Mouse (Mus musculus) adrenal gland, adult 8-10 months (tissue): ENCODE data around the gene Smarcd1. TPM values are rescaled to one million over a fixed set of nuclear protein-coding genes. Genes with fewer than 3 reads are reported as not detected.
"Not testable (repeated sequence)": the region's sequence is repeated elsewhere in the genome, so short reads cannot be mapped to it uniquely, and the experiment has no call there.

Experiments used
- DNase-seq: peaks from one replicate; pipeline ENCODE4 v3.0.0; 2022
- total RNA-seq, 4 experiments: library from RNA; stranded (reverse); gene quantifications; 2 replicates each; pipeline ENCODE4 v1.2.4; 2022

The Smarcd1 gene
- total RNA-seq, 4 experiments from 2014 or later, result 45.2 to 90.5 (median 62.8) TPM

DNA sequence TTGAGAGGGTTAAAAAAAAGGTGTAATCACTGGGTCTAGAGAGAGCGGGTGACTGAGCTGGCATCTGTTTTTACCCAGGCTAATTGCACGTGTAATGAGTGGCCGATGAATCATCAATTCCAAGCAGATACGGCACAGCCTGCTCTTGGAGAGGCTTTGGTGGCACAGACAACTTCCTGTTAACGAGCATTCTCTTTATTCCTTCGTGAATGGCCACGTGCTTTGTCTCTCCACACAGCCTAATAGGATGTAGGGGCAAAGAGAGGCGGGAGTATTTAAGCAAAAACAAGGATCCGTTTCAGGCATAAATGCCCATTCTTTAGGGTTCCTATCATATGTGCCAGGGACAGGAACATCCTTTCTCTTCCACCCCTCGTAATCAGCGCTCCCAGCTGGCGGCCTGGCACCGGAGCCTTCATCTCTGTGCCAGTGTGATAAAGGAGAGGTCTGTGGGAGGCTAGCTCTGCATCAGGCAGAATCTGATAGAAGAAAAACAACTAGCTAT is 13.5 kb downstream of the Smarcd1 start:
- no peak for DNase-seq

DNA sequence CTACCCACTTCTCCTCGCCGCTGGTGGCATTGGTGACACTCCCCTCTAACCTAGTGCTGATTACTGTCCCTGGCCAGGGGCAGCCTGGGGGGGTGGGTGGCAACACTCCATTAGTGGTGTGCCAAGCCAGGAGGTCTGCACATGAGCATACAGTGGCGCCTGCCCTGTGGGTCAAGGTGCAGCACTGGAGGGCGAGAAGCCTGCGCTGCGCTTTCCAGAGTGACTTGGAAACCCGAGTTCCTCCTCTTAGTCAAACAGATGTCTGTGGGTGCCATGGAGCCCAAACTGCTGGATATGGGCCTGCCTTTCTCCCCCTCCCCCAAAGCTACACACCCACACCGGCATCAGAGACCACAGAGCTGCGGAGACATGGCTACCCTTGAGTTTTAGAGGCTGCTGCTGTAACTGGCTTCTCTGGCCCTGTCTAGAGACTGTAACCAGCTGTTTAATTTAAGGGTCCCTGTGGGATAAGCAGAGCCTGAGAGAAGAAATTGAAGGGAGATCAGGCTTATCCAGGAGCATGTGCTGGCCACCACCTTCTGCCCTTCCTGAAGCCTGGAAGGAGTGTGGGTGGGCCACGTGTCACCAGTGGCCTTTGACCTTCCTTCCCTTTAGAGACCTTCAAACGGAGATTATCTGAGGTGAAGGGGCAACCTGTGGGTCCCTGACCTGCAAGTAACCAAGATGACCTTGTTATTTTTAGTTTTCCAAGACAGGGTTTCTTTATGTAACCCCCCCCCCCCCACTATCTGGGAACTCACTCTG is 14.2 kb downstream of the Smarcd1 start:
- DNase-seq, result no peak

DNA sequence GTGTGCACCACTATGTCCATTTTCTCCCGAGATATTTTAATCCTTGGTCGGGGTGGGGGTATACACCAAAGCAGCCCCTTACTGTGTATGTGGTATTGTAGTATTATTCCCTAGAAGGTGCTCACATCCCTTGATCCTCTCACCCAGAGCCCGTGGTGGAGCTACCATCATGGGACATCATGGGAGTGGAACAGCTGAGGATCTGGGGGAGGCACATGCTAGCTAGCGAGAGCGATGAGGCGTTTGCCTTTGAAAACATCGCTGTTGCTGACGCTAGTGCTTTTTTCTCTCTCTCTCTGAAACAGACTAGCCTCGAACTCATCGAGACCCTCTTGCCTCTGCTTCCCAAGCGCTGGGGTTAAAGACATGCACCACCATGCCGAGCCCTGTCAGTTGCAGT is 14.9 kb downstream of the Smarcd1 start:
- DNase-seq, result no peak

DNA sequence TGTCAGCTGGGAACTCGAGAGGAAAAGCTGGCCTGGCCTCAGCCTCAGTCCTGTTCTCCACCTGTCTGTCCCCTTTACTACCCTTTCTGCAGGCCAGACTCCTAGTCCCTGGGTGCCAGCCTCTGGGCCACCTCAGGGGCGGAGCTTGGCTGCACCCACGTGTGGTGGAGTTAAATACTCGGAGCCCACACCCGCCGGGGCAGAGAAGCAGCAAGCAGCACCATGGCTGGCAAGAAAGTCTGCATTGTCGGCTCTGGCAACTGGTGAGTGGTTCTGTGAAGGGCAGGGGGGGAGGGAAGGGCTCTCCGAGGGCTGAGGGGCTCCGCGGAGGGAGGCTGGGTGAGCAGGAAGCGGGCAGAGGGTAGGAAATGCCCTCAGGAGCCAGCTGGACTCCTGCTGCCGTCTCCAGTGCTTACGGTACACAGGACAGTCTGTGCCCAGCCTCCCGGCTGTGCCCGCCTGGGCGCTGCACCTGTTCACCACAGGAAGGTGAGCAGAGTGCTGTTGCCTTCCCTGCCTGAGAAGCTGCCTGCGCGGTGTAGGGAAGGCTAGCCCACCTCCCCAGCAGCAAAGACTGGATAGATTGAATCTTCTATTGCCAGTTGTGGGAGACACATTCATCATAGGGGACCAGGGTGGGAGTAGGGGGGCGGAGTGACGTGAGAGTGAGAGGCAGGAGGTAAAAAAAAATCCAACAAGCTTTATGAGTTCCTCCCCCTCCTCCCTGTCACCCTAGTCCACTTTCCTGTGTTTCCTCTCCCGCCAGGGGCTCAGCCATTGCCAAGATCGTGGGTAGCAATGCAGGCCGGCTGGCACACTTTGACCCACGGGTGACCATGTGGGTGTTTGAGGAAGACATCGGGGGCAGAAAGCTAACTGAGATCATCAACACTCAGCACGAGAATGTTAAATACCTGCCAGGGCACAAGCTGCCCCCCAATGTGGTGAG is 15.7 kb downstream of the Smarcd1 start, which contains the start of gene Gpd1:
Gpd1 (plus strand) TSS at position 130 of the 949 bp plus-strand sequence.
- peak; percentile 69 for DNase-seq

DNA sequence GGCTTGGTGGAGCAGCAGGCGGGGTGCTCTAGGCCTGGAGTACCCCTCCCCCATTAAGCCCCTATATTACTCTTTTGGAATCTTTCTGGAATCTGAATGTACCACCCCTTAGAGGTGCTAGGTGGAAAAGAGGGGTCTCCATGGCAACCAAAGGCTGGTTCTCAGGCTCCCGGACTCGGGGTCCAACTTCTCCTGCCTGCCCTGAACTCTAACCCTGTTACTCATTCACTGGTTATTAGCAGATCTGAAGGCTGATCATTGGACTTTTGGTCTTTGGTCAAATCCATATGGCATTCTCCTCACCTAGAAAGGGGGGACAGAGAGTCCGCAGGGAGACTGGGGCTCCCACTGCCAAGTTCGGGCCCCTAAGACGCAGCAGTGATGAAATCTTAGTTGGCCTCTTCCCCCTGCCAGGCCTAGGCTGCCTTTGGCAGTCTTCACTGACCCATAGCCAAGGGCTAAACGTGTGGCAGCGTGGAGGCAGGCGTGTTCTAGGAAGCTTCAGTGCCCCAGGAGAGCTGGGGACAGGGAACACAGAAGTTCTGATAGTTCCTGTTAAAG is 16.6 kb downstream of the Smarcd1 start:
- DNase-seq, result no peak

DNA sequence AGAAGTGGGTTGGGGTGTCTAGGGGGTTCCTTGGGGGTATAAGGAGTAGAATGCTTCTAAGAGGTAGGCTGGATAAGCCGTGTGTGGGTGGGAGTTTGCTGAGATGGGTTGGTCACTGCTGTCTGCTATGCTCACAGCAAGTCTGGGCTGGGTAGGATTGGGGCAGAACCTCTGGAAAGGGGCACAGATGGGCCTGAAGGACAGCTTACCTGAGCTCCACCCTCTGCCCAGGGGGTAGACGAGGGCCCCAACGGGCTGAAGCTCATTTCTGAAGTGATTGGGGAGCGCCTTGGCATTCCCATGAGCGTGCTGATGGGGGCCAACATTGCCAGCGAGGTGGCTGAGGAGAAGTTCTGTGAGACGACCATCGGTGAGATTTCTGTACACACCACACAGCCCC is 17.9 kb downstream of the Smarcd1 start:
- no peak for DNase-seq

DNA sequence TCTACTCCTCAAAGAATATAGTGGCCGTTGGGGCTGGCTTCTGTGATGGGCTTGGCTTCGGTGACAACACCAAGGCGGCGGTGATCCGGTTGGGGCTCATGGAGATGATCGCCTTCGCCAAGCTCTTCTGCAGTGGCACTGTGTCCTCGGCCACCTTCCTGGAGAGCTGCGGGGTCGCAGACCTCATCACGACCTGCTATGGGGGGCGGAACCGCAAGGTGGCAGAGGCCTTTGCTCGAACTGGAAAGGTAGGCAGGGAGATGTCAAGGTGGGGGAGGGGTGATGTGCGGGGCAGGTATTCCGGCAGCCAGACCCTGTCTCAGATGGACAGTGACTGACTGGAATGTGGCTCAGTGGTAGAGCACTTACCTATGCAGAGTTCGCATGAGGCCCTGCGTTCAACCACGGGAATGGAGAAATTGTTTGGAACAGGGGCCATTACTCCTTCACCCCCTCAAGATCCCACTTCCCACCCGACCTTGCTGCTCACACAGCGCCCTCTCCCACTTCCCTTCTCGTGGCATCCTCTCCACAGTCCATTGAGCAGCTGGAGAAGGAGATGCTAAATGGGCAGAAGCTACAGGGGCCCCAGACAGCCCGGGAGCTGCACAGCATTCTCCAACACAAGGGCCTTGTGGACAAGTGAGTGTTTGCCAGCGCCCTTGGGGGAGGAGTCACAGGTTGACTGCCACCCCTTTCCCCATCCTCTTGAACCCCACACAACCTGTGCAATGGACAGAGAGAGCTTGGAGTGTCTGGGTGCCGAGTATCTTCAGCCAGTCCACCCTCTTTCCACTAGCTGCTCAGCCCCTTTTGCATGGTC is 20.2 kb downstream of the Smarcd1 start:
- DNase-seq, result no peak

DNA sequence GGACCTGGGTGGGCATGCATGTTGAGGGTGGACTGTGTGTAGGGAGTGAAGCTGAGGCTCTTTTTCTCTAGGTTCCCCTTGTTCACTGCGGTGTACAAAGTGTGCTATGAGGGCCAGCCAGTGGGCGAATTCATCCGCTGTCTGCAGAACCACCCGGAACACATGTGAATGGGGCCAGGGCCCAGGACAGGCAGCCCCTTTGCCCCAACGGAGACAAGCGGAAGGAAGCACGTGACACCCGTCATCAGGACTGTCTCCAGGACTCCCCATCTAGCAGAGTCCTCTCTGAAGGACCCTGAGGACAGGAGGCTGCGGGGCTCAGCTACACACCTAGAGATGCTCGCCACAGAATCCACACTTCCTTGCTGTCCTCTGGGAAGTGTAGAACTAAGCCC is 21.2 kb downstream of the Smarcd1 start:
- no peak for DNase-seq

DNA sequence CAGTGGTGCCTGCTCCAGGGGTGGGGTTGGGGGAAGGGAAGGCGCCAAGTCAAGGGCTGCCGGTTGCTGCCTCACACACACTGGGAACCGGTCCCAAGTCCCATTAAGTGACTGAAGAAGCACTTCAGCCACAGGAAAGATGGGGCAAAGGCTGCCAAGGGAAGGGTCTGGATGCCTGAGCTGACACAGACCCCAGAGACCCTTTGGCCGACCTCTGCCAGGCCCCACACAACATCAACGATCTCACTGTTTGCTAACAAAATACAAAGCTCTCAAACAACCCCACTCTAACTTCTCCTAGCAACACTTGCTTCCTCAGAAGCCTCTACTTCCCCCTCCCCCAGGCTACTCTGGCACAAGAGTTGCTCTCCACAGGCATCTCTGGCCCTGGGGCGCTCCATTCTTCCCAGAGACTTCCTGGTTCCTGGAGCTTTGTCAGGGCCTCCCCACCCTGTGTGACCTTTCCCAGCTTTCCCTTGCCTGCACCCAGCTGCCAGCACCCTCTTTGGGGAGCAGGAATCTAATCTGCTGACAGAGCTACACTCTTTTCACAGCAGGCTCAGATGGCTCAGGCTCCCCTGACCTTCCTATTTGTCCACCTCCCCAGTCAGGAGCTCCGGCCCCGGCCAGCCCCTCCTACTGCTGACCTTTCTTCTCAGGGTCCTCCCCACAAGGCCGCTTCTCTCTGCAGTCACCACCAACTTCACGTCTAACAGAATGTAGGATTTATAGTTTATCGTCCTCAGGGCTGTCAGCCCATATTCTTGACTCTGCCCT is 21.8 kb downstream of the Smarcd1 start:
- DNase-seq, result no peak

DNA sequence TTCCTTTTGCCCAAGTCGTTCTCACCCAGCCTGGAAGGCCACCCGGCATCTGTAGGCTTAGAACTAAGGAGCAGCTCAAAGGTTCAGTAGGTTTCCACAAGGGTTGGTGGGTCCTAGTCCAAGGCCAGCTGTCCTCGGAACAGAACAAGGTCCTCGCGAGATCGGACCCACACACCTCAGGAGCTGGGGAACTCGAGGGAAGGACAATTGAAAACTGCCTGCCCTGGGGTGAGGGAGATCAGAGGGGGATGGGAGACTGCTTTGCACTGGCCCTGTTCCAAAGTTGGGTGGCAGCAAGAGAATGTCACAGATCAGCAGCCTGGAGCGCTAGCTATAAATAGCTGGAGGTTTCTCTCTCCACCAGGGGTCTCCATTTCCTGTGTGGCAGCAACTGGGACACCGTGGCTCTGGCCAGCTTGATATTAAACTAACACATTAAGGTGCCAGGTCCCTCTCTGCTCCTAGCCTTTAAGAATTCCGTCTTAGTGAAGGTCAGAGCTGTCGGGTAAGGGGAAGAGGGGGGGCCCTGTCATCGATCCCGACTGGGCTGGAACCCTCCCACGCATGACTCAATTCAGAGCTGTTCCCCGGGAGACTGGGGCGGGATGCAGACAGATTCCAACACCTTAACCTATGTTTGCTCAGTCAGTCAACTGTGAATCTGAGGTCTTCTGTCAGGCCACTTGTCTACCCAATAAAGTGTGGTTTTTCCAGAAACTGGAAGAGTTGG is 22.5 kb downstream of the Smarcd1 start:
- peak; percentile 91 for DNase-seq

DNA sequence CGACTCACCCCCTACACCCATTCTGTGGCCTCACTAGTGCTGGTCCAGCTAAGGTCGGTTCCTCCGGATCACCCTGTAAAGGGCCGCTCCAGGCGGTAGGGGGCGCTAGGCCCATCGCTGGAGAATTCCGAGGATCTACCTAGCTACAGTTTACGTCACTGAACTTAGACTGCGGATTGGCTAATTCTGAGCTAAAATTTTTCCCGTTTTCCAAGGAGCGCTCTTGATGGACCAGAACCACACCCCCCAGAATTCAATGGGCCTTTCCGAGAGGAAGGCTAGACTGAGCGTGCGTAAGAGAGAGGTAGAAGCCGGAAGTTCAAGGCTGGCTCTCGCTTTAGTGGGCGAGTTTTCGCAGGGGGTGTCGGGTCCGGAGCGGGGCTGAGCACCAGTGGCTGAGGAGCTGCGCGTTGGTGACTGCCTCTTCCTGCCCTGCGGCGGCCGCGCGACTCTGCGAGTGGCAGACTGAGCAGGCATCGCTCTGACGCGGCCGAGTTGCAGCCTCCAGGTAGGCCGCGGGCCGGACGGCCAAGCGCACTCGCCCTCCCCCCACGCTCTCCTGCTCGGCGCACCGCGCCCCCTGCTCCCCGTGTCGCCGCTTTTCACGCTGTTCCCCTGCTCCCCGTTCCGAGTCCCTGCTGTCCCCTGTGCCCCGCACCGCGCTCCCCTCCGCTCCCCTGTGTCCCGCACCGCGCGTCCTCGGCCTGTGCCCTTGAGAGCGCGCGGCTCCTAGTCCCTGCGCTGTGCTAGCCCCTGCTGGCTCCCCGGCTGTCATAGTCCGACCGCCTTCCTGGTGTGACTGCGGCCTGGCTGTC is 23.6 kb downstream of the Smarcd1 start, which contains the start of gene Cox14:
Cox14 (plus strand) TSS at position 278 of the 815 bp plus-strand sequence.
- DNase-seq, result peak; percentile 96

DNA sequence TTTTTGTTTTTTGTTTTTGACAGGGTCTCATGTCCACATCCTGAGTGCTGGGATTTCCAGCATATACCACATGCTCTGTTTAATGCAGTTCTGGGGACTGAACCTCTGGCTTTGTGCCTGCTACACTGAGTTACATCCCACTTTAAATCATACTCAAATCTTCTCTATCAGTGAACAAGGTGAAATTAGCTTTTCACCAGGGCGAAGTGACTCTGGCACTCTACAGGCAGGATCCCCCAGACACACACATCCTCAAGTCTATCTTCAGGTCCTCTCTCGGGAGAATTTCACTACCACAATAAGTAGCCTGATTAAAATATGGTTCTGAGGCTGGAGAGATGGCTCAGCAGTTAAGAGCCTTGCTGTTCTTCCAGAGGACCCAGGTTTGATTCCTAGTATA is 24.6 kb downstream of the Smarcd1 start:
- DNase-seq, result no peak

DNA sequence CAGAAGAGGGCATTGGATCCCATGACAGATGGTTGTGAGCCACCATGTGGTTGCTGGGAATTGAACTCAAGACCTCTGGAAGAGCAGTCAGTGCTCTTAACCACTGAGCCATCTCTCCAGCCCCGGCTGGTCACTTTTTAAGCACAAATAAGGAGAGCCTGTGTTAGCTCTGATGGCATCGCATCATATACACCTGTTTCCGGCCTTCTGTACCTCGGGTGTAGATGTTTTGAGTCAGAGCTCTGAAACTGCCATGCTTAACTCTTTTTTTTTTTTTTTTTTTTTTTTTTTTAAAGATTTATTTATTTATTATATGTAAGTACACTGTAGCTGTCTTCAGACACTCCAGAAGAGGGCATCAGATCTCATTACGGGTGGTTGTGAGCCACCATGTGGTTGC is 25.1 kb downstream of the Smarcd1 start:
- DNase-seq, result not testable (repeated sequence)

DNA sequence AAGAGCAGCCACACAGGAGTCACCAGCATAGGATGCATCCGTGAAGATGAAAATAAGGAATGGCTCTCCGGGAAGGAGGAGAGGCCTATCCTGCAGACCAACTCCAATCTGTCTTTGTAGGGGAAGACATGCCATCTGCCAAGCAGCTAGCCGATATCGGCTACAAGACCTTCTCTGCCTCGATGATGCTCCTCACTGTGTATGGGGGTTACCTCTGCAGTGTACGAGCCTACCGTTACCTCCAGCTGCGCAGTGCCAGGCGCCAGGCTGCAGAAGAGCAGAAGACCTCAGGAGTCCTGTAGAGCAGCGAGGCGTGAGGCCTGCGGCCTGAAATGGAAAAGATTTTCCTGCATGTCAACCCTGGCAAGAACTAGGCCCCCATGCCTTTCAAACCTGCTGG is 25.6 kb downstream of the Smarcd1 start:
- no peak for DNase-seq

DNA sequence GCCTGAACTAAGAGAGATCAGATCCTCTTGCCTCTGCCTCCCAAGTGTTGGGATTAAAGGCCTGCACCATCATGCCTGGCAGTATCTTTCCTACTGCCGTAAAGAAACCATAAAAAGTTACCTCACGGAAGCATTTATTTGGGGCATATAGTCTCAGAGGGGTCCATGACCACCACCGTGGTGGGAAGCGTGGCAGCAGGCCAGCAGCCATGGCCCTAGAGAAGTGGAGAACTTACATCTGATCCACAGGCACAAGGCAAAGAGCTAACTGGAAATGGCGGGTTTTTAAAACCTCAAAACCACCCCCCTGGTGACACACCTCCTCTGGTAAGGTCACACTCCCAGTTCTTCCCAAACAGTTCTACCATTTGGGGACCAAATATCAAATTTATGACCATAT is 26.3 kb downstream of the Smarcd1 start:
- no peak for DNase-seq

DNA sequence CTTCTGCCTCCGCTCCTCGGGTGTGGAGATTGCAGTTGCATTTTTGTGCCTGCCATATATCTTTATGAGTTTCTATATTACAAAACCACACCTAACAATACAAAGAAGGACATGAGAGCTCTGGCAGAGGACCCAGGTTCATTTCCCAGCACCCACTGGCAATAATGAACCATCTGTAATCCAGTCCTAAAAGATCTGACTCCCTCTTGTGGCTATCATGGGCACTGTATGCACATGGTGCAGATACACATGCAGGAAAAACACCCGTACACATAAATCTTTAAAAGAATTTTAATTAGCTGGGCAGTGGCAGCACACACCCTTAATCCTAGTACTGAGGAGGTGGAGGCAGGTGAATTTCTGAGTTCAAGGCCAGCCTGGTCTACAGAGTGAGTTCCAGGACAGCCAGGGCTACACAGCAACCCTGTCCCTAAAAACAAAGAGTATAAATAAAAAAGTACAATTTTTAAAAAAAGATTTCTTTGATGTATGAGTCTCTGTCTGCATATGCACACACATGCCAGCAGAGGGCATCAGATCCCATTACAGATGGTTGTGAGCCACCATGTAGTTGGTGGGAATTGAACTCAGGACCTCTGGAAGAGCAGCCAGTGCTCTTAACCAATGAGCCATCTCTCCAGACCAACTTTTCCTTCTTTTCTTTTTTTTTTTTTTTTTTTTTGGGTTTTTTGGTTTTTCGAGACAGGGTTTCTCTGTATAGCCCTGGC is 27.3 kb downstream of the Smarcd1 start:
- no peak for DNase-seq

DNA sequence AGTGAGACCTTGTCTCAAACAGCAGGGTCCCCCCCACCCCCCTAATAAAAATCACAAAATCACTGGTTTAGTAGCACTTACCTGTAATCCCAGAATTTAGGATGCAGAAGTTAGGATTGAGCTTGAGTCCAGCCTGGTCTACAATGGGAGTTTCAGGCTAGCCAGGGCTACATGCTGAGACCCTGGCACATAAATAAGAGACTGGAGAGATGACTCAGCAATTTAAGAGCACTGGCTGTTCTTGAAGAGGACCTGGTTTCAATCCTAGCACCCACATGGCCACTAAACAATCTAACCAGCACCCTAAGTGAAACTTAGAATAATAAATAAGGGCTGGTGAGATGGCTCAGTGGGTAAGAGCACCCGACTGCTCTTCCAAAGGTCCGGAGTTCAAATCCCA is 29.2 kb downstream of the Smarcd1 start:
- no peak for DNase-seq

DNA sequence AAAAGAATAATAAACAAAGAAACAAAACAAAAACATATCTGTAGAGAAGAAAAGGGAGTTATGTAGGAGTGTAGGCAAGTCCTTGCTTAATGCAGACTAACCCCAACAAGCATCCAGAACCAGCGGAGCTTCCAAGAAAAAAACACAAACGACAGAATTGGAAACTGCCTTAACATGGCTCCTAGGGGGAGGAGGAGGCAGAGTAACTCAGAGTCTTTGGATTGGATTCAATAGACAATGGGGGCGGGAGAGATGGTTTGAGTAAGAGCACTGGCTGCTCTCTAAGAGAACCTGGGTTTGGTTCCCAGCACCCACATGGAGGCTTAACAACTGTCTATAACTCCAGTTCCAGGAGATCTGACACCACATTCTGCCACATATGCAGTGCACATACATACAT is 29.7 kb downstream of the Smarcd1 start:
- DNase-seq, result no peak

DNA sequence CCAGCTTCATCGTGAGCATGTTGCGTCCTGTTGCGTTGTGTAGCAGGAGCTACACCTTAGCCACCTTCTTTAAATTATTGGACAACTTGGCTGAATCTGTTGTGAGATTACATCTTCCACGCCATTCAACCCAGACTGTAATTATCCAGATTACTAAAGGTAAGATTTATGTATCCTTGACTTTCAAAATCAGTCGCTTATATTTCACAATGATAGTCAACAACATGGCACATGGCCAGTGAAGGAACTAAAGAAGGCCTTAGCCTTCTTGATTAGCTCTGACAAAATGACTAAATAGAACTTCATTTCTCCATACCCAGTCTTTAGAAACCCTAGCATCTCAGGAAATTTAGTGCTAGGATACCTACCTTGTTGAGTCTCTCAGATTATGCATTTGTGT is 31.3 kb downstream of the Smarcd1 start:
- no peak for DNase-seq
